Mouse (Mus musculus): ENCODE measurements around the gene Cntn3. TPM values are rescaled to one million over a fixed set of nuclear protein-coding genes. Genes with fewer than 3 reads are reported as not detected.
"Not testable (repeated sequence)": the region's sequence is repeated elsewhere in the genome, so short reads cannot be mapped to it uniquely, and the experiment has no call there.

Cntn3 gene
- total RNA-seq (2012; rRNA removed) (not detected in 2 replicates), total RNA-seq (2014; rRNA removed) (not detected in 2 replicates), polyA plus RNA-seq (2012; ENCODE audit: insufficient read length, low read depth) (not detected in 2 replicates)

- H3K4me1 ChIP-seq (ENCODE audit: control insufficient read depth in 1 of 2, insufficient read depth in 2 of 2); in situ Hi-C loops (cut with MboI; ENCODE audit: low pct_ligation_motif_present, low pct_unique_long_range_greater_than_20kb, low sequenced_read_pairs); H3K4me2 ChIP-seq (ENCODE audit: insufficient read depth, low read depth, poor library complexity, severe bottlenecking); DNase-seq (ENCODE audit: extremely low read depth); H3K27ac ChIP-seq (ENCODE audit: insufficient read depth, low read depth); dilution Hi-C loops (cut with MboI; ENCODE audit: extremely low pct_ligation_motif_present, extremely low pct_unique_long_range_greater_than_20kb, low sequenced_read_pairs); H3K36me3 ChIP-seq (replicated peaks in 1 of 2; ENCODE audit: control insufficient read depth in 1 of 2, insufficient read depth in 1 of 2, low read length in 1 of 2); H3K79me2 ChIP-seq (replicated peaks; ENCODE audit: control insufficient read depth, extremely low read depth, insufficient read depth, poor library complexity, severe bottlenecking); H3K9ac ChIP-seq (ENCODE audit: insufficient read depth, low read depth); H3K27me3 ChIP-seq (replicated peaks); H3K4me3 ChIP-seq (replicated peaks in 1 of 3; ENCODE audit: low read depth in 2 of 3, low read length in 2 of 3, poor library complexity in 1 of 3): not testable (repeated sequence)
- peaks cover 28% of the 10 kb centered on the region for H3K9me3 ChIP-seq (replicated peaks; ENCODE audit: low read length)
These were observed at the start of gene Cntn3 for GRCm38 (mm10) chr6:102573001-102573400. Gene Cntn3, minus strand, starts transcription at chr6:102573101.

DNA sequence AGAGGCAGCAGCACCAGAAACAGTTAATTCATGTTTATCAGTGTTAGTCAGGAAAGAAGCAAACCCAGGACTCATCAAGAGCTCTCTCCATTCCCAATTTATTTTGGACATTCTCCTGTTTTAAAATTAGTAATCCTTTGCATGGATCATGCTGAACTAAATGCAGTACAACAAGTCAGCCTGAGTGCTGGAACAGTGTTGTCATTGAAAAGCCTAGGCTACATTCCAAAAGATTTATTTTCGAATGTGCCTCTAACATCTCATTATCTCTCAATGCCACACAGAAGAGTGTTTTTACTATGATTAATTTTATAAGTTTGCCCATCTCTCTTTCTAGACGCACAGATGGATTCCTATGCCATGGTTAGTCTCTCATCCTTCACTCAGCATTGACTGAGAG lies 27.9 kb upstream of the Cntn3 start:
- H3K27ac ChIP-seq (ENCODE audit: insufficient read depth, low read depth) = no peak overlapping the region
- in situ Hi-C loops (cut with MboI; ENCODE audit: low pct_ligation_motif_present, low pct_unique_long_range_greater_than_20kb, low sequenced_read_pairs) (no loop called here), dilution Hi-C loops (cut with MboI; ENCODE audit: extremely low pct_ligation_motif_present, extremely low pct_unique_long_range_greater_than_20kb, low sequenced_read_pairs) (no loop called here)
- H3K4me2 ChIP-seq (ENCODE audit: insufficient read depth, low read depth, poor library complexity, severe bottlenecking) = no peak overlapping the region
- no peaks in the 10 kb centered on the region for H3K27me3 ChIP-seq (replicated peaks)
- TF ChIP-seq USF2 (conservative IDR thresholded peaks at IDR 0.05; ENCODE audit: low read depth, low read length) (no peak), RAD21 (IDR thresholded peaks at IDR 0.05; ENCODE audit: low read depth, low read length) (no peak), ZNF384 (IDR thresholded peaks at IDR 0.05; ENCODE audit: low read depth, low read length) (no peak), UBTF (IDR thresholded peaks at IDR 0.05; ENCODE audit: low read depth, low read length) (no peak), POLR2A (IDR thresholded peaks at IDR 0.05; ENCODE audit: low read depth, low read length) (no peak), RCOR1 (conservative IDR thresholded peaks at IDR 0.05; ENCODE audit: low read depth, low read length) (no peak), ZC3H11A (IDR thresholded peaks at IDR 0.05; ENCODE audit: low read depth, low read length) (no peak), SMC3 (IDR thresholded peaks at IDR 0.05; ENCODE audit: low read depth, low read length) (no peak), KAT2A (IDR thresholded peaks at IDR 0.05; ENCODE audit: insufficient replicate concordance, low read length) (no peak)
- H3K4me1 ChIP-seq (ENCODE audit: control insufficient read depth in 1 of 2, insufficient read depth in 2 of 2) = no peaks in the 10 kb centered on the region
- no peak overlapping the region for H3K9ac ChIP-seq (ENCODE audit: insufficient read depth, low read depth)
- no peaks in the 10 kb centered on the region for H3K79me2 ChIP-seq (replicated peaks; ENCODE audit: control insufficient read depth, extremely low read depth, insufficient read depth, poor library complexity, severe bottlenecking)
- peaks cover 42% of the 10 kb centered on the region for H3K9me3 ChIP-seq (replicated peaks; ENCODE audit: low read length)
- no peak for DNase-seq (ENCODE audit: extremely low read depth)
- no peaks in the 10 kb centered on the region for H3K36me3 ChIP-seq (replicated peaks in 1 of 2; ENCODE audit: control insufficient read depth in 1 of 2, insufficient read depth in 1 of 2, low read length in 1 of 2)
- H3K4me3 ChIP-seq (replicated peaks in 1 of 3; ENCODE audit: low read depth in 2 of 3, low read length in 2 of 3, poor library complexity in 1 of 3) = no peak overlapping the region

- Histone ChIP-seq H3K4me2 (ENCODE audit: insufficient read depth, low read depth, poor library complexity, severe bottlenecking) (no peak overlapping the region), H3K79me2 (replicated peaks; ENCODE audit: control insufficient read depth, extremely low read depth, insufficient read depth, poor library complexity, severe bottlenecking) (no peaks in the 10 kb centered on the region), H3K36me3 (replicated peaks in 1 of 2; ENCODE audit: control insufficient read depth in 1 of 2, insufficient read depth in 1 of 2, low read length in 1 of 2) (no peaks in the 10 kb centered on the region), H3K27ac (ENCODE audit: insufficient read depth, low read depth) (no peak overlapping the region), H3K4me3 (replicated peaks in 1 of 3; ENCODE audit: low read depth in 2 of 3, low read length in 2 of 3, poor library complexity in 1 of 3) (no peak overlapping the region), H3K27me3 (replicated peaks) (no peaks in the 10 kb centered on the region), H3K4me1 (ENCODE audit: control insufficient read depth in 1 of 2, insufficient read depth in 2 of 2) (no peaks in the 10 kb centered on the region), H3K9me3 (replicated peaks; ENCODE audit: low read length) (peaks cover 33% of the 10 kb centered on the region), H3K9ac (ENCODE audit: insufficient read depth, low read depth) (no peak overlapping the region)
- DNase-seq (ENCODE audit: extremely low read depth) = no peak
- in situ Hi-C loops (cut with MboI; ENCODE audit: low pct_ligation_motif_present, low pct_unique_long_range_greater_than_20kb, low sequenced_read_pairs) (no loop called here), dilution Hi-C loops (cut with MboI; ENCODE audit: extremely low pct_ligation_motif_present, extremely low pct_unique_long_range_greater_than_20kb, low sequenced_read_pairs) (no loop called here)
- TF ChIP-seq ZKSCAN1 (IDR thresholded peaks at IDR 0.05; ENCODE audit: borderline replicate concordance, low read depth, low read length) (no peak), POLR2AphosphoS2 (IDR thresholded peaks at IDR 0.05; ENCODE audit: low read depth, low read length) (no peak), RCOR1 (conservative IDR thresholded peaks at IDR 0.05; ENCODE audit: low read depth, low read length) (no peak), CHD2 (IDR thresholded peaks at IDR 0.05; ENCODE audit: low read length) (no peak), SMC3 (IDR thresholded peaks at IDR 0.05; ENCODE audit: low read depth, low read length) (no peak), ZNF384 (IDR thresholded peaks at IDR 0.05; ENCODE audit: low read depth, low read length) (no peak), NRF1 (IDR thresholded peaks at IDR 0.05; ENCODE audit: low read depth, low read length) (no peak), BHLHE40 (IDR thresholded peaks at IDR 0.05; ENCODE audit: low read depth, low read length) (no peak), IRF4 (IDR thresholded peaks at IDR 0.05; ENCODE audit: low read depth, low read length) (no peak), USF1 (IDR thresholded peaks at IDR 0.05; ENCODE audit: low read depth, low read length) (no peak), EP300 (IDR thresholded peaks at IDR 0.05; ENCODE audit: low read length) (no peak), MYC (IDR thresholded peaks at IDR 0.05; ENCODE audit: low read depth, low read length) (no peak), SIN3A (IDR thresholded peaks at IDR 0.05; ENCODE audit: low read length) (no peak), ZMIZ1 (IDR thresholded peaks at IDR 0.05; ENCODE audit: low read depth, low read length) (no peak)
These were observed 24.9 kb upstream of the Cntn3 start for GRCm38 (mm10) chr6:102597756-102598155.

Data from CH12.LX (cell line).